ENCODE assay signal across 8 mouse cellular contexts in the genomic region with DNA sequence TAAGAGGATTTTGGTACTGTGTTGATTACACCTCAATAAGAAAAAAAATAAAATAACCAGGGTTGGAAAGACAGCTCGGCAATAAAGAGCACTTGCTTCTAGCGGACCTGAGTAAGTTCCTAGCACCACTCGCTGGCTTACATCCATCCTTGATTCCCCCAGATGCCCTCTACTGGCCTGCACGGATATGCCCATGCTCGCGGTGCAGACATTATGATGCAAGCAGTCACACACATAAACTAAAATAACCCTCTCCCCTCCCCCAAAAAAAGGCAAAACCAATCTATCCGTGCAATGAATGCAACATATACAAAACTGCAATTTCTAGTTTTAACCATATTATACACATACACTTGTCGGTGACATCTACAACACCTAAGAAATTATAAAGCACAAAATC. TPM values are rescaled to one million over a fixed set of nuclear protein-coding genes. Genes with fewer than 3 reads are reported as not detected.
DNase-seq lines count a peak whose midpoint lies in the region; ATAC-seq and TF ChIP-seq lines count a peak whose summit lies in the region.

No protein-coding gene starts in this region.

- H3K36me3 ChIP-seq in heart, embryonic 11.5 days (ENCODE audit: control insufficient read depth, insufficient read depth, low read length) = no peaks in the 10 kb centered on the region
- peaks cover 4% of the 10 kb centered on the region; the same call in 1 of the 2 replicates for H3K36me3 ChIP-seq in E14TG2a.4 (ENCODE audit: insufficient read depth, low read length)
- no peaks in the 10 kb centered on the region for H3K36me3 ChIP-seq in embryonic facial prominence, embryonic 14.5 days (ENCODE audit: control insufficient read depth, insufficient read depth, low read length)
- H3K36me3 ChIP-seq in limb, embryonic 14.5 days (ENCODE audit: control insufficient read depth, insufficient read depth, low read length) = no peaks in the 10 kb centered on the region
- H3K36me3 ChIP-seq in splenic B cell, adult 2 months (ENCODE audit: control insufficient read depth, insufficient read depth, low read length, poor library complexity, severe bottlenecking) = no peaks in the 10 kb centered on the region

- peak overlapping the region; percentile 94; the same call in 1 of the 2 replicates for H3K9ac ChIP-seq in heart, embryonic 11.5 days (ENCODE audit: low read depth, low read length)
- peak overlapping the region; percentile 90 for H3K9ac ChIP-seq in embryonic facial prominence, embryonic 14.5 days (ENCODE audit: low read depth, low read length)
- H3K9ac ChIP-seq in limb, embryonic 14.5 days (ENCODE audit: low read depth, low read length, severe bottlenecking) = peak overlapping the region; percentile 92; the same call in 1 of the 2 replicates

- H3K4me3 ChIP-seq in heart, embryonic 11.5 days (ENCODE audit: low read depth, low read length) = peak overlapping the region; percentile 87
- H3K4me3 ChIP-seq in E14TG2a.4 (replicated peaks; ENCODE audit: low read length) = peak overlapping the region; percentile 98
- peak overlapping the region; percentile 89 for H3K4me3 ChIP-seq in embryonic facial prominence, embryonic 14.5 days (ENCODE audit: low read depth, low read length)
- peak overlapping the region; percentile 93 for H3K4me3 ChIP-seq in limb, embryonic 14.5 days (replicated peaks; ENCODE audit: low read length)

- 79% methylated on average over 8 of the region's 8 CpGs for WGBS in heart, embryonic 11.5 days (ENCODE audit: insufficient replicate concordance)
- WGBS in embryonic facial prominence, embryonic 14.5 days = 79% methylated on average over 8 of the region's 8 CpGs
- WGBS in limb, embryonic 14.5 days = 82% methylated on average over 8 of the region's 8 CpGs

- no peaks in the 10 kb centered on the region for H3K4me1 ChIP-seq in heart, embryonic 11.5 days (ENCODE audit: control insufficient read depth, insufficient read depth, low read length)
- peaks cover 27% of the 10 kb centered on the region for H3K4me1 ChIP-seq in E14TG2a.4 (replicated peaks; ENCODE audit: low read depth, low read length)
- peaks cover 4% of the 10 kb centered on the region for H3K4me1 ChIP-seq in embryonic facial prominence, embryonic 14.5 days (ENCODE audit: control insufficient read depth, insufficient read depth, low read length)
- no peaks in the 10 kb centered on the region for H3K4me1 ChIP-seq in limb, embryonic 14.5 days (ENCODE audit: control insufficient read depth, insufficient read depth, low read length)

- no peak overlapping the region for H3K27ac ChIP-seq in heart, embryonic 11.5 days (ENCODE audit: low read depth, low read length)
- no peak overlapping the region for H3K27ac ChIP-seq in embryonic facial prominence, embryonic 14.5 days (replicated peaks; ENCODE audit: low read depth, low read length)
- no peak overlapping the region for H3K27ac ChIP-seq in limb, embryonic 14.5 days (replicated peaks; ENCODE audit: low read depth, low read length)

- DNase-seq in heart, postnatal 10 days = no peak
- no peak for DNase-seq in embryonic facial prominence, embryonic 14.5 days (ENCODE audit: low spot score)
- DNase-seq in limb, embryonic 14.5 days (ENCODE audit: low spot score) = no peak
- DNase-seq in splenic B cell, adult 2 months (ENCODE audit: low read depth, low spot score) = peak; percentile 49
- no peak for DNase-seq in right cerebral cortex, adult 18-20 months
- DNase-seq in gastrocnemius, postnatal 25 days = no peak

- TF ChIP-seq CTCF in E14TG2a.4 (conservative IDR thresholded peaks at IDR 0.05; ENCODE audit: low read length) = peak; percentile 34

- TF ChIP-seq POLR2A in limb, embryonic 14.5 days (IDR thresholded peaks at IDR 0.05; ENCODE audit: borderline replicate concordance, extremely low read depth, insufficient read depth, insufficient read length) = no peak

- H3K27me3 ChIP-seq in heart, embryonic 11.5 days (ENCODE audit: control insufficient read depth, insufficient read depth, low read length) = no peaks in the 10 kb centered on the region
- no peaks in the 10 kb centered on the region for H3K27me3 ChIP-seq in E14TG2a.4 (ENCODE audit: insufficient read depth, low read length)
- H3K27me3 ChIP-seq in embryonic facial prominence, embryonic 14.5 days (replicated peaks; ENCODE audit: control insufficient read depth, insufficient read depth, low read length) = no peaks in the 10 kb centered on the region
- H3K27me3 ChIP-seq in limb, embryonic 14.5 days (ENCODE audit: control insufficient read depth, insufficient read depth, low read length) = no peaks in the 10 kb centered on the region
- H3K27me3 ChIP-seq in splenic B cell, adult 2 months (ENCODE audit: control insufficient read depth, insufficient read depth, low read length, poor library complexity, severe bottlenecking) = no peaks in the 10 kb centered on the region

- intact Hi-C loops in heart, postnatal 10 days (cut with DNase I) = loop anchor here (5.0 to 10.0 kb wide), 2 partner anchors 107 to 329 kb away; a partner anchor contains a TSS

- no peak for ATAC-seq in heart, embryonic 11.5 days (replicated peaks; ENCODE audit: insufficient number of reproducible peaks, low FRiP score, low TSS enrichment)
- no peak for ATAC-seq in embryonic facial prominence, embryonic 14.5 days (ENCODE audit: low read depth)
- ATAC-seq in limb, embryonic 14.5 days (ENCODE audit: low FRiP score, low read depth) = no peak

- H3K4me2 ChIP-seq in heart, embryonic 11.5 days = peak overlapping the region; percentile 84
- H3K4me2 ChIP-seq in embryonic facial prominence, embryonic 14.5 days (ENCODE audit: low read depth, low read length) = peak overlapping the region; percentile 89
- peak overlapping the region; percentile 85 for H3K4me2 ChIP-seq in limb, embryonic 14.5 days (replicated peaks; ENCODE audit: low read depth, low read length, severe bottlenecking)

- H3K9me3 ChIP-seq in heart, embryonic 11.5 days (replicated peaks; ENCODE audit: control insufficient read depth, low read length) = no peaks in the 10 kb centered on the region
- no peaks in the 10 kb centered on the region for H3K9me3 ChIP-seq in E14TG2a.4 (ENCODE audit: low read length)
- H3K9me3 ChIP-seq in embryonic facial prominence, embryonic 14.5 days (ENCODE audit: control insufficient read depth, low read length) = 0 out of 2 replicates have a peak, but pooled peaks cover 3% of the 10 kb centered on the region
- H3K9me3 ChIP-seq in limb, embryonic 14.5 days (ENCODE audit: control insufficient read depth, low read length) = no peaks in the 10 kb centered on the region

RNA-seq across cellular contexts. Expression of a gene that starts 0.9 kb away (rescaled TPM):
- polyA plus RNA-seq in heart, embryonic 11.5 days (2014; fragmentation: Nextera tagmentation; extraction: Ambion mirVana) = 14.7 and 15.5 TPM in 2 replicates
- total RNA-seq in heart, postnatal 10 days (2021) = 1 to 10 TPM; 6.7 to 7.1 TPM
- polyA plus RNA-seq in embryonic facial prominence, embryonic 14.5 days (2014; fragmentation: Nextera tagmentation; extraction: Ambion mirVana) = 19.9 and 24.4 TPM in 2 replicates
- 10.5 and 11.6 TPM in 2 replicates for polyA plus RNA-seq in limb, embryonic 14.5 days (2012; rRNA removed)
- polyA plus RNA-seq in limb, embryonic 14.5 days (2014; fragmentation: Nextera tagmentation; extraction: Ambion mirVana) = 21.0 and 23.3 TPM in 2 replicates
- 1 to 10 TPM; 4.2 to 5.0 TPM for total RNA-seq in gastrocnemius, postnatal 25 days (2021)
